Mouse (Mus musculus) cerebral cortex, adult 2 months (tissue): ENCODE data around the gene Tbc1d2.

ENCODE experiments used
- WGBS: fragments of 180-500 bp; shearing (Covaris S2); methylation state at CpG from one replicate; pipeline ENCODE4 v1.1.7; 2018; 5-methylcytosine and 5-hydroxymethylcytosine counted together

Gene Tbc1d2

DNA sequence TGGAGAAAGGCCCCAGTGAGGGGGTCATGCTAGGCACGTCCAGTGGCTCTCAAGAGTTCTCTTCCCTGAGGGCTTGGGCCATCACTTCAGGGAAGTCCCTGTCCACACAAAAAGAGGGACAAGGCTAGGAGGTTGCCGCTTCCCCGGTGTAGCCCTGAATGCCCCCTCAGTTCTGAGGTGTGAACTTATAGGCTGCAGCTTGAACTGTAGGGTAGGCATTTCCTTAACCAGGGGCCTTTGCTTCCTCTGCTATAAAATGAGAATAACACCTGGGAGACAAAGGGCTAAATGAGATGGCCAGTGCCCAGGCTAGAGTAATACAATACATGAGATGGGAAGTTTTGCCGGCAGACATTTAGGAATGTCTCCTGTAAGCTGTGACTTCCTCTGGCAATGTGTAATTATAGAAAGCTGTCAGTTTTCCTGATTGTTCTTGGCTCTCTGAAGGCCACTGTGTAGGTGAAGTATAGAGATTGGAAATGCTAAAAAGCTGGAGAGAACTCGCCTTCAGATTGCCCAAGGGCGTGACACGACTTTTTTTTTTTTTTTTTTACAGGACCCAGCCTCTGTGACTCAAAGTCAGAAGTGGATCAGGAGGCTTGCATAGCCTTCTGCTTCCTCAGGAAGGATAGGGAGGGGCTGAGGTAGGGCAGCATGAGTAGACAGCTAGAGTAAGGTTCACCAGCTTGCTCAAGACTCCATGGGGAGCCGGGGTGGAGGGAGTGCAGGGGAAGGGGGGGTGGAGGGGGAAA is 6.9 kb downstream of the Tbc1d2 start:
- 67% methylated on average over 8 of the region's 8 CpGs for WGBS

DNA sequence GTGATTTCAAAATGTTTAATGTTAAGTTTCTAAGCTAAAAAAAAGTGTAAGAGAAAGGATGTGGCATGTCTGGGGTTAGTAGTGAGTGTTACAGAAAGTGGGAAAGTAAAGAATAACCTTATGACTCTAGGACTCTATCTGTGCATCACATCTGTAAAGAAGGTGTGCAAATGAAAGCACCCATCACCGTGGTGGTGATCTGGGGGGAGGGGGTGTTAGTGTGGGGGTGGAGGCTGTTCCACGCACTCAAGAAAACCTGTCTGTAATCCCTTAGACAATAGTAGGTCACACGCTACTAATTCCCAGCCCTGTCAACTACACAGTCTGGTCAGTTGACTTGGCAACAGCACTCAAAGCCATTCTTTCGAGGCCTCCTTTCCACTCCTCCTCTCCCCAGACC is 8.7 kb downstream of the Tbc1d2 start:
- 66% methylated on average over 4 of the region's 4 CpGs for WGBS

DNA sequence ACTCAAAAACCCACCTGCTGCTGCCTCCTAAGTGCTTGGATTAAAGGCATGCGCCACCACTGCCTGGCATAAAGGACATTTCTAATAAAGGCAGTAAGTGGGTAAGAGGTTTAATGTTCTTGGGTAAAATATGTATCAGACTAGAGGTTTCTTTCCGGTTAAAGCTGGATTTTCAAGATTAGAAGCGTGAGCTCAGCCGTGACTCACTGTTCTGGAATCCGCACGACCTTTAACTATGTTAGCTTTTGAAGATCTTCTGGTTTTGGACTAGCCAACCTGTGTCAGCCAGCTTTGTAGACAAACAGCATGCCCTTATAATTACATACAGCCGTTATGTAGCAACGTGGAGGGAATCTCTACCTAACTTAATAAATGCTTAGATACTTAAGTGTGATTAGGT is 10.1 kb downstream of the Tbc1d2 start:
- WGBS: 76% methylated on average over 8 of the region's 8 CpGs

GRCm38 (mm10) chr4:46637250-46637649 is 12.8 kb downstream of the Tbc1d2 start:
- WGBS: 94% methylated on average over 10 of the region's 10 CpGs

- WGBS: 68% methylated on average over 16 of the region's 16 CpGs
Measured at GRCm38 (mm10) chr4:46635702-46636430, 14.1 kb downstream of the Tbc1d2 start.

GRCm38 (mm10) chr4:46634881-46635280 is 15.1 kb downstream of the Tbc1d2 start:
- WGBS: 57% methylated on average over 6 of the region's 6 CpGs

- 62% methylated on average over 6 of the region's 6 CpGs for WGBS
Measured at GRCm38 (mm10) chr4:46633565-46633964, 16.4 kb downstream of the Tbc1d2 start.

- 75% methylated on average over 2 of the region's 2 CpGs for WGBS
Measured at GRCm38 (mm10) chr4:46632465-46632864, 17.5 kb downstream of the Tbc1d2 start.

GRCm38 (mm10) chr4:46630390-46630789 is 19.6 kb downstream of the Tbc1d2 start:
- 65% methylated on average over 9 of the region's 9 CpGs for WGBS

DNA sequence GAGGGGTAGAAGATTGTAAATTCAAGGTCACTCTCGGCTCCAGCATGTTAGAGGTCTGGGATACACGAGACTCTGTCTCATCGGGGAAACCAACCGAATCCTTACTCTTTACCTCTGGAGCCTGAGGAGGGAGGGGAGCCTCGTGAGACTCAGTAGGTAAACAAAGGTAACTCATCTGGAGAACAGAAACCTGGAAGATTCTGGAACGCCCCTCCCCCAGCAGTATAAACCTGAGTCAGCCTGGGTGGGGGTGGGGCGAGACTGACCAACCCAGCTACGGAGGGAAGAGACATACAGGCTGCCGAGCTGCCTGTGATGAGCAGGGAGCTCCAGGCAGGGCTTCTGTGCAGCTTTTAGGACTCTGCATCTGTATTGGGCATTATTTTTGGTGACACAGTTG is 21.1 kb downstream of the Tbc1d2 start:
- 78% methylated on average over 9 of the region's 9 CpGs for WGBS

- WGBS: 90% methylated on average over 11 of the region's 11 CpGs
Measured at GRCm38 (mm10) chr4:46628081-46628480, 21.9 kb downstream of the Tbc1d2 start.

GRCm38 (mm10) chr4:46625101-46625500 is 24.9 kb downstream of the Tbc1d2 start:
- WGBS: 82% methylated on average over 10 of the region's 10 CpGs

- 88% methylated on average over 5 of the region's 5 CpGs for WGBS
Measured at GRCm38 (mm10) chr4:46623007-46623406, 27.0 kb downstream of the Tbc1d2 start.

DNA sequence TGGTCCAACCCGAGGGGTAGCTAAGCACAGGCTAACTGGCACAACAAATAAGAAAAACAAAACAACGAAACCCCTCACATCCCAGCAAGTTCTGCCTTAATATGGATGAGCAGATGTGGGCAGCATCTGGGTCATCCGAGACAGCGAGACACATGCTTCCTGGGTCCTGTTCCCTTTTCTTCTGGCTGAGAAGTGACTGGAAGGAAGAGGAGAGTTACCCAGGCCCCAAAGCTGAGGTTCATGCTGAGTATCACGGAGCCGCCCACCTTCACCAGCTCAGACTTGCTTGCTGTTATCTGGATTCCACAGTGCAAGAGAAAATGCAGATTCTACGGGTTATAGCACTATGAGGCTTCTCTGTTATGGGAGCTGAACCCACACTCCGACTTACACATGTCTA is 29.1 kb downstream of the Tbc1d2 start:
- WGBS: 74% methylated on average over 8 of the region's 8 CpGs

- WGBS: 28% methylated on average over 23 of the region's 23 CpGs
Measured at GRCm38 (mm10) chr4:46620330-46620729, 29.7 kb downstream of the Tbc1d2 start.

GRCm38 (mm10) chr4:46618196-46618817 is 31.7 kb downstream of the Tbc1d2 start:
- WGBS: 72% methylated on average over 11 of the region's 11 CpGs

DNA sequence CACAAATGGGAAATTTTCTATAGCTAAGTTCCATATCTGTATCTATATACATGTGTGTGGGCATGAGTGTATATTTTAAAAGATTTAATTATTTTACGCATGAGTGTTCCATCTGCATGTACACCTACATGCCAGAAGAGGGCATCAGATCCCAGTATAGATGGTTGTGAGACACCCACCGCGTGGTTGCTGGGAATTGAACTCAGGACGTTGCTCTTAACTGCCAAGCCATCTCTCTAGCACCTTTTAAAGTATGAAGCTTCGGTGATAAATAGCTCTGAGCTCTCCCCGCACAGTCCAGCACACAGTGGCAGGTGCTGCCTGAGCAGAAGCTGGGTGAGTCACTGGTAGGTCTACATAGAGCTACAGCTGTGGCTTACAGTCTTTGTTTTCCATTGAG is 32.6 kb downstream of the Tbc1d2 start:
- 60% methylated on average over 6 of the region's 6 CpGs for WGBS

DNA sequence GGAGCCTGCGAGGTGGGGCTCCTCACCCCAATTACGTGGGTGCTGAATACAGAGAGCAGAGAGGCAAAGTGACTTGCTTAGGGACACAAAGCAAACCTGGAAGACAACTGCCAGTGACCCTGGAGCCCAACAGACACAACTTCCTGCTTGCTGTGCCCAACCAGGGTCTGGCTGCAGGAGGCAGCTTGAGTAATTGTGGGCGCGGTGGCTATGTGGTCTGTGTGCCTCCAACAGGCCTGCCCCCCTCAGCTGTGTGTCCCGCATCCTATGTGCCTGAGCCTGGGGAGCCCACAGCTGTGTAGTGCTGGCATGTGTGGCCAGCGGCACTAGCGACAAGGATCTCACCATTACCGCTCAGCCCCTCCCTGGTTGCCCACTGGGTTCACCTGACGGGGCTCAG is 35.4 kb downstream of the Tbc1d2 start:
- 90% methylated on average over 9 of the region's 9 CpGs for WGBS

DNA sequence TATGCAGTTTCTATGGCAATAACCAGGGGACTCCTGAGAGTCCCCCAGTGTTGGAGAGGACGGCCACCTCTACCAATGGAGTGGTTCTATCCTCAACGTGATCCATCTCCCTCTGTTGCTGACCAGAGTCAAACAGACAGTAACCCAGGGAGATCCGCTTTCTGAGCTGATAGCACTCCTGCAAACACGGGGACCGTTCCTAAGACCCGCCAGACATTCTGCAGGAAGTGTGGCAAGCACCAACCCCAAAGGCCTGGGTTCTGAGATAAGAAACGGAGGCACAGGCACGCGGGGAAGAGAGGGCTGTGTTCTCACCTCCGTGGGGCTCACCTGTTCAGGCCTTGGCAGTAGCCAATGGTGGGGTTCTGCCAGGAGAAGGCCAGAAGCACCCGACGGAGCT is 36.4 kb downstream of the Tbc1d2 start:
- 80% methylated on average over 12 of the region's 12 CpGs for WGBS

GRCm38 (mm10) chr4:46611181-46611580 is 38.8 kb downstream of the Tbc1d2 start:
- WGBS: 6% methylated on average over 4 of the region's 4 CpGs

DNA sequence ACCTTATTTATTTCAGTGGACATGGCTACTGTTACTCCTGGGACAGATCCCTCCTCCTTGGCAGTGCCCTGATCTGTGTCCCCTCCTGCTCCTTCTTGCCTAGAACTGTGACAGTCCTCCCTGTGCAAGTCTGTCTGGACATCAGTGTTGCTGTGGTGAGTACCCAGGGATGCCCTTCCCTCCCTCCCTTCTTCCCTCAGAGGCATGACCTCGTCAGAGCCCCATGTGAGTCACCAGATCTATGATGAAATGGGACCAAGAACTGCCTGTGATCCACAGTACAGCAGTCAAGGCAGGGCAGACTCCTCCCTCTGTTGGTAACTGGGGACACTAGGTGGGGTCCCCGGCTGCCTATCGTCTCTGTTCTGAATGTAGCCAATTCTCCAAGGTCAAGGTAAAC is 42.4 kb downstream of the Tbc1d2 start:
- WGBS: 90% methylated on average over 3 of the region's 3 CpGs

GRCm38 (mm10) chr4:46605451-46605850 is 44.6 kb downstream of the Tbc1d2 start:
- WGBS: 87% methylated on average over 11 of the region's 11 CpGs

GRCm38 (mm10) chr4:46602704-46603103 is 47.3 kb downstream of the Tbc1d2 start:
- WGBS: 57% methylated on average over 7 of the region's 7 CpGs
